Mouse (Mus musculus) forebrain, embryonic 13.5 days (tissue): ENCODE measurements at regions not wholly inside any gene's neighbourhood (a gene's known extent, or its start where the extent isn't known, plus 50 kb on each side); places are given as distances from the start of the nearest gene placed in this dataset.

Source experiments
- ATAC-seq: fragments of 200-750 bp; cut with Nextera tagmentation; 2 replicates; pipeline ENCODE4 v1.8.0; 2017
- H3K27ac ChIP-seq: fragments of 300-500 bp; sonication (generic); 2 replicates; pipeline ENCODE4 v1.5.1; 2015; ENCODE audit warnings: inconsistent platforms, mild to moderate bottlenecking, moderate library complexity
- H3K27me3 ChIP-seq: fragments of 300-500 bp; sonication (generic); 2 replicates; pipeline ENCODE4 v1.6.1; 2015; ENCODE audit warnings: mild to moderate bottlenecking, inconsistent platforms
- H3K36me3 ChIP-seq: fragments of 300-500 bp; sonication (generic); 2 replicates; pipeline ENCODE4 v1.6.1; 2015; ENCODE audit warnings: mild to moderate bottlenecking, inconsistent platforms; ENCODE audit not compliant: poor library complexity, severe bottlenecking
- H3K4me1 ChIP-seq: fragments of 300-500 bp; sonication (generic); 2 replicates; pipeline ENCODE4 v1.6.1; 2015; ENCODE audit warnings: inconsistent platforms
- H3K4me2 ChIP-seq: fragments of 300-500 bp; sonication (generic); 2 replicates; pipeline ENCODE4 v1.6.1; 2015; ENCODE audit warnings: inconsistent platforms, mild to moderate bottlenecking, moderate library complexity
- H3K4me3 ChIP-seq: fragments of 300-500 bp; sonication (generic); 2 replicates; pipeline ENCODE4 v1.5.1; 2015; ENCODE audit warnings: mild to moderate bottlenecking, inconsistent platforms
- H3K9ac ChIP-seq: fragments of 300-500 bp; sonication (generic); 2 replicates; pipeline ENCODE4 v1.6.1; 2015; ENCODE audit warnings: mild to moderate bottlenecking, inconsistent platforms
- H3K9me3 ChIP-seq: fragments of 300-500 bp; sonication (generic); replicated peaks from 2 replicates; pipeline ENCODE4 v1.6.1; 2016; ENCODE audit warnings: inconsistent platforms
- WGBS: fragments of 180-500 bp; shearing (Covaris S2); methylation state at CpG from one replicate; pipeline ENCODE4 v1.1.7; 2015; 5-methylcytosine and 5-hydroxymethylcytosine counted together

- Histone ChIP-seq H3K4me2 (no peak overlapping the region), H3K27me3 (no peaks in the 10 kb centered on the region), H3K27ac (no peak overlapping the region), H3K9me3 (no peaks in the 10 kb centered on the region), H3K4me1 (0 out of 2 replicates have a peak, but pooled peaks cover 3% of the 10 kb centered on the region), H3K36me3 (no peaks in the 10 kb centered on the region), H3K9ac (no peak overlapping the region), H3K4me3 (no peak overlapping the region)
- WGBS = 65% methylated on average over 9 of the region's 9 CpGs
- ATAC-seq = no peak
These were observed 211.5 kb upstream of the Srek1ip1 start for GRCm38 (mm10) chr13:104580686-104581350.
